Mouse (Mus musculus): ENCODE results near the gene Ndc1.
A peak's percentile ranks its signal among the peaks of the same experiment; 100 is the strongest.

DNA sequence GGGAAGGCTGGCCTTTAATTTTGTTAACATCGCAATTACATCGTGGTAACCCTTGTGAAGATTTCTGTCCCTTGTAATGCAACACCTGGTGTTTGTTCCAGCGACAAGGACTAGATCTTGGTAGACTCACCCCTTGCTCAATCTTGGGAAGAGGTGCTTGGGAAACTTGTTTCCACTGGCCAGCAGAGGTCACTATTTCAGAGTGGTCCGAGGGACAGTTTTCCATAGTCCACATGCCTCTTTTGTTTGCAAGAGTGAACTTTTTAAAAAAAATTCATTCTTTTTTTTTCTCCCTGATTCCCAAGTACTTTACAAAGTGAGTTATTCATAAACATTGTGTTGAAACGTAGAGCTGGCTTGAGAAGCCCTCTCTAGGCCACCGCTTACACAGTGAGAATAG lies 54.6 kb downstream of the Ndc1 start:
- TF ChIP-seq CTCF (IDR thresholded peaks at IDR 0.05; ENCODE audit: low read depth) = peak; percentile 65
- TF ChIP-seq EP300 (IDR thresholded peaks at IDR 0.05; ENCODE audit: low read depth) = no peak

All from liver, embryonic 14.5 days (tissue).